Mouse (Mus musculus) mouse embryonic stem cell (cell line): ENCODE results near the gene Fbxw4.

Experiments used
- in situ Hi-C, 2 experiments: fragments of 300-500 bp; cut with MboI; formaldehyde crosslinking; loops; 1 replicate in 1 of 2; 3 replicates in 1 of 2; pipeline ENCODE4 v1.14.3; 2019 to 2020; ENCODE audit warnings: low sequenced_read_pairs in 2 of 2, low pct_unique_long_range_greater_than_20kb in 1 of 2, mixed read lengths in 1 of 2; ENCODE audit not compliant: unreplicated experiment in 1 of 2

Gene Fbxw4

DNA sequence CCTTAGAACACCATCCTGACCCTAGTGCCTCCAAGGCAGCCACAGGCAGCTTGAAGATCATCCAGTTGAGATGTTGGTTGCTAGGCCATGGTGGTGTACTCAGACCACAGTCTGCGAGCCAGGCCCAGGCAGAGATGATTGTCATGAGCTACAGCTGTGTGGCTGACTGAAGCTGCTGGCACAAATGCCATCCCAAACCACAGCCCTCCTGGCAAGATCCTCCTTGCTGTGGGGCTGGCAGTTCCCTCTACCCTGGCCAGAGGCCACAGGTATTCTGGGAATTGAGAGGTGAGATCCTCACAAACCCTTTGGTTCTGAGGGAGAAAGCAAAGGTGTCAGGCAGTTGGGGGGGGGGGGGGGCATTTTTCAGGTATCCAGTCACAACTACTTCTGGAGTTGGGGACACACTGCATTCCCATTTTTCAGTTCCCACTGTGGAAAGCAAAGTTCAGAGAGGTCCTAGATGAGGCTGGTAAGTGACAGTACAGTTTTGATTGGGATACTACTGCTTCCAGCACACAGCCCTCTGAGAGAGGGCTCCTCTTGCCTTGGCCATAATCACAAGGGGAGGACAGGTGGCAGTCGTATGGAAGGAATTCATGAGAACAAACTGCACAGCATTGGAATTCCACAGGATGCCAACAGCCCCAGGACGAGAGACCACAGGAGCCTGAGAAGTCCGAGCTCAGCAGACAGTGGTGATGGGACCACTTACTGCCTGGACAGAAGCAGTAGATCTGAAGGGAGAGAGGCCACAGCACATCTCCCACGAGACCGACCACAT, 72.4 kb downstream of the Fbxw4 start:
- in situ Hi-C loops, result no loop called here

DNA sequence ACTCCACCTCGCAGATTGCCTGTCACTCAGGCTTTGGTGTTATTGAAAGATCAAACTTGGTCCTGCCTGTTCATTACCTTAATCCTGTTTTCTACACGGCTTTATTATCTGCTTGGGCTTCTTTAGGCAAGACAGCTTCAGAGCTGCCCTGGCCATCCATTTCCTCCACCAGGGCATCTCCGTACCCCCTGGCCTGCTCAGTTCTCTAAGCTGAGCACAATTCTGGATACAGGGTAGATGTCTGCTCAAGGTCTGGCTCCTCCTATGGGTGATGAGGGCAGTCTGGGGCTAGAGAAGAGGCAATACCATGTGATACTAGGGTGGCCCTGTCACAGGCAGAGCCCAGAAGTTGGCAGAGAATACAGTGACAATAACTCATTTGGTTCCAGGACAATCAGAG, 73.3 kb downstream of the Fbxw4 start:
- in situ Hi-C loops, result no loop called here

DNA sequence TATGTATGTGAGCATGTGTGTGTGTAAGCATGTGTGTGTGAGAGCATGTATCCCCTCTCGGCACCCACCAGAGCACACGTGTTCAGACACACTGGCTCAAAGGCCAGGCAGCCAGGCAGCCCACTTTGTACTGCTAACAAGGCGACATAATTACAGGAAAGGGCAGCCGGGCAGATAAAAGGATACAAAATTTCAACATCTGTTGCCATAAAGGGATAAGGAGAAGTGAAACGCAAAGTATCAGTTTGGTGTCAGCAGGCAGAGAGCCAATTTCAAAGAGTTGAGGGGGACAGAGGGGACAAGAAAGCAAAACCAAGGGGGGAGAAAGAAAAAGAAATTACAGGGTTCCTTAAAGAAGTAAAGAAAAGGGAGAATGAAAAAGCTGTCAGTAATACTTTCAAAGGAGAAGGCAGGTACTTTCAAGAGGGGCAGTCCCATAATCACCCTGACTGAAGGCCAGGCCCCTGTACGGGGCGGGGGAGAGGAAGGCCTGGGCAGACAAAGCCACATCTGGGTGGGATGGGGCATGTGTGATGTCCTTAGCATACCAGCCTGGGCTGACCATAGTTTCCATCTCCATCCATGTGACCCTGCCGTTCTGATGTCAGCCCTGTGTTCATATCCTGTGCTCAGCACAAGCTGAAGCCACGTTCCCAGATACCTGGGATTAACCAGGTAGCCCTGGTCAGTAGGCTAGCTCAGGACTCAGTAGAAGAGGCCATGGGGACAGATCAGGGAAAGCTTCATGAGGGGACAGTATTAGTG, 75.1 kb downstream of the Fbxw4 start:
- in situ Hi-C loops, result no loop called here

DNA sequence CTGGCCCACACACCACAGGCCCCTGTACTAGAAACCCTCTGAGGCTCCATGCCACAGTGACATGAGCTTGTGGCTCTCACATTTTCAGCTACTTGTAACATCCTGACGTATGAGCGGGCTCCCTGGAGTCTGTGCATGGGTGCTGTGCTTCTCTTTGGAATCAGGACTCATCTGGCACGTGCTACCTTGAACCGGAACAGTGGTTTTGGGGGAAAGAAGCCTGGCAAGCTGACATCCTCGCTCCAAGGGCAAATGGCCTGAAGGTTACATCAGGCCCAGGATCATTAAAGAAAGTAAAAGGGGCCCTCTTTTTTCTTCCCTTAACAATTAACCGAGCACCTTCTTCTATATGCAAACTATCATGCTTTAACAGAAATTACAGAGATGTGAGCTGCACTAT, 77.0 kb downstream of the Fbxw4 start:
- in situ Hi-C loops, result no loop called here

DNA sequence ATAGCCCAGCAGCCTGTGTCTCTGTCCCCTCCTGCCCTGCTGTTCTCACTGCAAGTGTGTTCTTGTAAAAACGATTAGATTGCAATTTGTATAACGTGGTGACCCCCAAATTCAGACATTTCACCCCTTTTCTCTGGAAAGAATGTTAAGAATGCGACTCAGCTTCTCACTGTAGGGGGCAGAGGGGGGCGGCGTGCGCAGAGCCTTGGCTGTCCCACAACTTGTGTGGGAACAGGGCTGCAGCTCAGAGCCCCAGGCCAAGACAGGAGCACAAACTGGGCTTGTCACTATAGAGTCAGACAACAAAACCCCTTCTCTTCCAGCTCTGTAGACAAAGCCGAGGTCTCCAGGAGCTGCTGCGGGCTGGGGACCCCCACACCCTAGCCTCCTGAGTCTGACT, 78.0 kb downstream of the Fbxw4 start:
- in situ Hi-C loops, result no loop called here

DNA sequence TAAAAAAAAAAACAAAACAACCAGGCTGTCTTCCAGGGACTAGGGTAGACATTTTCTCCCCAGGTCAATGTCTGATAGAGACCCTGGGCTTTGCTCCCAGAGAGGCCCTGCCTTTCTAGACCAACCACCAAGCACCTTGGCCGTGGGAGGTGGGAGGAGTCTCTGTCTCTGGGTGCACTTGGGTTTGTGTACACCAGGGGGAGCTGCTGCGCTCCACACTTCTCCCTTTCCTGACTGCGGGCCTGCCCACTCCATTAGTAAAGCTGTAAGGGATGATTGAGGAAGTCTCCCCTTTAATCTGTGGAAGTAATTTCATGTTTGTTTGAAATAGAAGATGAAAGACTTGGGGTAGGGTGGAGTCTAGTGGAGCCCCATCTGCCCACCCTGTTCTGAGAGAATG, 78.9 kb downstream of the Fbxw4 start:
- in situ Hi-C loops, result no loop called here

DNA sequence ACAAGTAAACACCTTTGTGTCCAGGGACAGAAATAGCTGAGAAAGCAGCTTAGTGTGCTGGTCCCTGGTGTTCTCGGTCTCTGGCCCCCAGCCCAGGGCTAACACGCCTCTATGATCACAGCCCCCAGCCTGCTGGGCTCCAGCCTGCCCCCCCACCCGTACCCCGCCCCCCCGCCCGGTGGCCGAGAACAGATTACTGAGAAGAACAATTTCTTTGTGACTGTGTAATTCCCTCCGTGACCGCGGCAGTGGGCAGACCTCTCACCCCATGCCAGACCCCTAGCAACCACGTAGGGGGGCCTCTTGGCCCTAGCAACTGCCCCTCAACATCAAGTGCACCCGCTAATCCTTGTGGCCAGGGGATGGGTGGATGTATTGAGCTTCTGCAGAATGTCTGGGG, 79.9 kb downstream of the Fbxw4 start:
- in situ Hi-C loops, result no loop called here

DNA sequence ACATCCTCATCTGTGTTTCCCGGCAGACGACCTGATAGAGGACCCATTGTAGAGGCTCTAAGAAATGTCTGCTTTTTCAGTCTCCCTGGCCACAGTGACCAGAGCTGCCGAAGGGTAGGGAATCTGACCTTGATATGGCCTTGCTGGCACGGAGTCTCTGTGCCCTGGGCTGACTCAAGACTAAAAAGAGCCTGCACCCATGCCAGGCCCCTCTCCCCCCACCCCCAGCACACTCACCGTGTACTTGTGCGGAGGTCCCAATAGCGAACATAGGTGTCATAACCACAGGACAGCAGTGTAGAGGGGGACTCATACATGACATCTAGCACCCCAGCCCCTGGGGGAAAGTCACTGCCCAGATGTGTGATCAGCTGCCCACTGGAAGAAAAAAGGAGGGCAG, 80.7 kb downstream of the Fbxw4 start:
- in situ Hi-C loops, result loop anchor here in 1 of 2 experiments (10.0 kb wide), 1 partner anchor 165 kb away; the partner anchor contains the start of genes Fgf8 and Npm3

DNA sequence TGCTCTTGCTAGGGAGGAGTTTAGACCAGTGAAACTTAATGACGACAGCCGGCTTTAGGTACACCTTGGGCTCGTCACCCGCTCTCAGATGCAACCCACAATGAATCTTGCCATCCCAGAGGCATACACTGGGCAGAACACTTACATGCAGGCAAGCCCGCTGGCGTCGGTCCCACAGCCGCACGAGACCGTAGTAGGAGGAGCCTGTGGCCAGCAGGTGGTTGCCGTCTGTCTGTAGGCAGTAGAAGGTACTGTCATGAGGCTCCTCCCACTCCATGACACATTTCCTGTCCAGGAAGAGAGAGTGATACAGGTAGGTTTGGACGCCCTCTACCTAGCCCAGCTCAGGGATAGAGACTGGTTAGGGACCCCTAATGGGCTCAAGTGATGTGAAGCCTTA, 81.1 kb downstream of the Fbxw4 start:
- in situ Hi-C loops, result loop anchor here in 1 of 2 experiments (10.0 kb wide), 1 partner anchor 166 kb away; the partner anchor contains the start of genes Fgf8 and Npm3

DNA sequence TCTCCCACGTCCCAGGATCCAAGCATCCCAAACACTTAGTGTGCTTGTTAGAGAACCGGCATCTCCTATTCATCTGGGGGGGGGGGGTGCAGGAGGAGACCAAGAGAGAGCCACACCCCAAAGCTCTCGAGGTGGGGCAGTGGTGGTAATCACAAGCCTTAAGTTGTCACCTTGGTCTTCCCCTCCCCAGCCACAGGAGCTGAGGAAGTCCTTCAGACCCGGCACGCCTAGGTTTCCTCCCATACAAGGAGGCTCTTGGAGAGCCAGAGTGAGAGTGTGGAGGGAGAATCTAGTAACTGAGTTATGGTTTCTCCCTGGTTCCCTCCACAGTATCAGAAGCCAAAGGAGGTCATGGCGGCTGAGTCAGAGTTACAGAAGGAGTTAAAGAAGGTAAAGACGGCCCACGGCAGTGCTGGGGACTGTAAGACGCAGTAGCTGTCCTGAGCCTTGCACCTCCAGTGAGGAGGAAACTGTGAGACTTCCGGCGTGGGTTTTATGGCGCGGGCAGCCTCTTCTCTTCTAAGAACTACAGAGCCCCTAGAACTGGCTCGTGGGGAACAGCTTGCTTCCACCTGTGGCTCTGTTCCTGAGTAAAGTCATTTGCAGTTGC, 82.9 kb downstream of the Fbxw4 start:
- in situ Hi-C loops, result loop anchor here in 1 of 2 experiments (10.0 kb wide), 1 partner anchor 168 kb away; the partner anchor contains the start of genes Fgf8 and Npm3

DNA sequence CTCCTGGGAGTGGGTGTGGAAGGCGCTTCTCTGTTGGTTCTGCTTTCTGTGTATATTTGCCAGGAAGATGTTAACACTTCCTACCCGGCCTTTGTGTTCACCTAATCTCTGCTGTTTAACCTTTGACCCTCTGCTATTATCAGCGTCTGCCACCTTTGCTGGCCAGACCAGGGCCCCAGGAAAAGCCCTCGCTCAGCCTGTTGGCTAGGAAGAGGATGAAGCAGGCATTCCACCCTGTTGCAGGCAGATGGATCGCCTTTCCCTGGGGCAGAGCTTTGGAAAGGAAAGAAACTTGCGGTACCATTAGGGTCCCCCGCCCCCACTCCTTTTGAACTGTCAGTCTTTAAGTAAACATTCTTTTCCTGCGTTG, 84.5 kb downstream of the Fbxw4 start:
- in situ Hi-C loops, result loop anchor here in 1 of 2 experiments (10.0 kb wide), 1 partner anchor 169 kb away; the partner anchor contains the start of genes Fgf8 and Npm3

DNA sequence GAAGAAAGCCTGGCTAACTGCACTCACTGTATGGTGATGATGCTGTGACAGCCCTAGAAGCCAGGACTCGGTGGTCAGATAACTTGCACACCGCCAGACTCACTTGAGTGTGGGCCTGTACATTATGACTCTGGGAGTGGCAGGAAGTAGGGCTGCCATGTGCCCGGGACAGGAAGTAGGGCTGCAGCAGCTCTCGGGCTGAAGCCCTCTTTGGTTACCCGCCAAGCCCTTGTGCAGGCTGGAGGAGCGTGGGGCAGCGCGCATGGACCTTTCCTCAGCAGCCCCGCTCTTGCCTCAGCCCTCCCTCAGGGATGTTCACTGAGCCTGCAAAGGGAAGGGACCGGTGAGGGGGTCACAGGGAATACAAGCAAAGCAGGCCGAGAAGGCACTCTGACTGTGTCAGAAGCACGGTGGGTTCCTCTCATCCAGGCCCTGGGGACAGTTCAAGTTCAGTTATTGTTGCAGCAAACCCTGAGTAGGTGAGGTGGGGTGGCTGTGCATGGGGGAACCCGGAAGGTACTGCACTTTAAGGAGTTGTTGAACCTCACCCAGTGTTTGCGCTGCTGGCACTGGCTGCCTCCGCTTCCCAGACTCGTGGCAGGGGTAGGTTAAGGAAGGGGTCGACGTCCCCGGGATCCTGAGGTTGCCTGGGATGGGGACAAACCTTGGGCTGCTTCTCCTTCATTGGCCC, 85.0 kb downstream of the Fbxw4 start:
- in situ Hi-C loops, result loop anchor here in 1 of 2 experiments (10.0 kb wide), 1 partner anchor 170 kb away; the partner anchor contains the start of genes Fgf8 and Npm3

DNA sequence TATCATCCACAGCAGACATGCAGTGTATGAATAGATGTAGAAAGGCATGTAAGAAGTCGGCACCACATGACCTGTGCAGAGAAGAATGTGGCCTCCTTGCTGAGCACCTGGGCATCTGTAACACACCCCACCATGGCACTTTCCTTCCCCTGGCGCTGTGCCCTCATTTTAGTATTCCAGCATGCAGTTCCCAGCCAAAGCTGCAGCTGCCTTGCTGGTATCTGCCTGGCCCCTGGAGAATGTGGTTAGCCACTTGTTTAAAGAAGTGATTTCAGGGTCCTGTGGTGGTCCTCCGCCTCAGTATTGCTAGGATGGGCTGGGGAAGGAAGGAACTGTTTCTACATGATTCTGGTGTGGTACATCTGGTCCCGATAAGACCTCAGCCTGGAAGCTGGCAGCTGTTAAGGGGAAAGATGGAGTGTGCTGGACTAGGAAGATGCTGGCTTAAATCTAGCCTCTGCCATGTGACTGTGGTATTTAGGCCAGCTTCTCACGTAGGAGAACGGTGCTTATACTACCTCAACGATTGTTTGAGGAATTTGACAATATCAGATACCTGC, 85.7 kb downstream of the Fbxw4 start:
- in situ Hi-C loops, result loop anchor here in 1 of 2 experiments (10.0 kb wide), 1 partner anchor 170 kb away; the partner anchor contains the start of genes Fgf8 and Npm3

DNA sequence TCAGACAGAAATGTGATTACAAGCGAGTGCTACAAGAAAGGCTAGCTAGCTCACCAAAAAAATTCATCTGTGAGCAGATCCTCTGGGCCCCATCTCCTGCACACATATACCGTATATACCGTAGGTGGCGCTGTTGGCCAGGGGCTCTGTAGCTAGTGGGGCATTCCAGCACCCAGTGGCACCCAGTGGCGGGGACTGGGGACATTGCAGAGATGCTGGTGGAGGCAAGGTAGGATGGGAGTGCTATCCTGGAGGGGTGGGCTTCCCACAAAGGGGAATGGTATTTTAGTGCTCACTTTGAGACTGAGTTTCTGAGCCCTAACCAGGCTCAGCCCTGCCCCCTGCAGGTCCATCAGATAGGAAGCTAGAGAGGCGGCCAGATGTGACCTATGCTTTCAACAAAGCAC, 86.2 kb downstream of the Fbxw4 start:
- in situ Hi-C loops, result loop anchor here in 1 of 2 experiments (10.0 kb wide), 1 partner anchor 171 kb away; the partner anchor contains the start of genes Fgf8 and Npm3

DNA sequence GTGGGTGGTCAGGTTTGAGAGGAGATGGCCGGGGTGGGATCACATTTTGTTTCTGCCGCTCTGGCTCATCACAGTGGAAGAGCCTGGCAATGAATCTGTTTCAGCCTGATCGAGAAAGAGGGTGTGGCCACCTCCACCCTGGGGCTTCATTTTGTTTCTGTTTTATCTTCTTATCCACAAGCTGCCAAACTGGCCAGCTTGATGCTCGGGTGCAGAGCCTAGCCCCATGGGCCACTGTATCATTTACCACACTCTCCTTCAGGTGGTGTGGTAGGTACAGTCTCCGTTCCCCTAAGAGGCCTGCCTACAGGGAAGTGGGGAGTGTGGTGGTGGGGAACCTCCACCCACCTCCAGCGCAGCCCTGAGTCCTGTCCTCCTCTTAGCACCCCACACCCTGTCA, 87.1 kb downstream of the Fbxw4 start:
- in situ Hi-C loops, result loop anchor here in 1 of 2 experiments (10.0 kb wide), 1 partner anchor 172 kb away; the partner anchor contains the start of genes Fgf8 and Npm3

DNA sequence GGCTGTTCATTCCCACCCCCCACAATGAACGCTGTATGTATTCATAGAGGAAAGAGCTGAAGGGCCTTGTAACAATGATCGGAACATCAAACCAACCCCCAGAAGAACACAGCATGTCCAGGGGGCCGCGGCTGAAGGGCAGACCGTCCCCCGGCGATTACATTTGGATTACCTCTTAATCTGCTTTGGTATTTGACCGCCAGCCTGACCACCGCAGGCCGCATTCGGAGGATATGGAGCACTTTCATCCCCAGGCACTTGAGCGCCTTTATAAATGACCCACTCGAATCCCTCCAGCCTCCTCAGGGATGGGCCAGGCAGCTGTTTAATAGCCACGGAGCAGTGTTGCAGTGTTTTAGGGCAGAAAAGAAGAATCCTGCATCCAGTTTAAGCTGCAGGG, 92.7 kb downstream of the Fbxw4 start:
- in situ Hi-C loops, result no loop called here

DNA sequence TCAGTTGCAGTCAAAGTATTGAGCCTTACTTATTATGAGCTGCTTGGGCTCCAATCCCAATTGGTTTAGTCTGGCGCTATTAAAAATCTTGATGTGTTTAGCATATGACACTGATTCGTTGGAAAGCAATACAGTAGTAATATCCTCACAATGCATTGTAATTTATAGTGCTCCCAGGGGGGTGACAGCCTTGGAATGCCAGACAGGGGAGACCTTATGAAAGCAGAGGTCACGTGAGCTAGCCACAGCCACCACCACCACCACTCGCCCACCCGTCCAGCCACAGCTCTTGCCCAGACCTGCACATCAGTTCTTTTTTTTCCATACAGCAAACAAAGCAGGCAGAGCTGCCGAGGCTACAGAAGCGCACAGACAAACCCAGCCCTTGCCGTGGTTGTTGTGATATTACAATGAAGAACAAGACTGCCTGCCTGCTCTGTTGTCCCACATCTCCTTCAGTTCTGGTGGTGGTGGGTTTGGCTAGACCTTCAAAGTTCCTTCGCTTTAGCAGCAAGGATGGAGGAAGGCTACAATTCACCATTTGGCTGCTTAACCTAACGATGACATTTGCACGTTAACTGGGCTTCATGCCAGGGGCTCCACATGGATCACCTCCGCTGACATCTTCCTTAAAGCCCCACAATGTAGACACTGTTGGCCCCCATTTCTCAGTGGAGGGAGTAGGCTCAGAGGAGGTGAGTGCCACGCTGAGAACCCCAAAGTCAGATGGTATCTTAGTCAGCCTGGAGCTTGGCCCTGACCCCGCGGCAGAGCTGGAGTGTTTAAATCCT, 94.0 kb downstream of the Fbxw4 start:
- in situ Hi-C loops, result no loop called here
